Mouse (Mus musculus) brown adipose tissue, adult 24 weeks (tissue): ENCODE data around the gene Akirin1. TPM values are rescaled to one million over a fixed set of nuclear protein-coding genes. Genes with fewer than 3 reads are reported as not detected.

Experiments used
- H3K27ac ChIP-seq: fragments of 200-500 bp; replicated peaks from 2 replicates; pipeline ENCODE4 v1.5.1; 2012; ENCODE audit warnings: low read depth, mild to moderate bottlenecking, low read length
- H3K4me1 ChIP-seq: fragments of 200-500 bp; 2 replicates; pipeline ENCODE4 v1.6.1; 2012; ENCODE audit warnings: low read length, mixed read lengths; ENCODE audit not compliant: control insufficient read depth, insufficient read depth, insufficient read length
- H3K4me3 ChIP-seq: fragments of 200-500 bp; 2 replicates; pipeline ENCODE4 v1.5.1; 2012; ENCODE audit warnings: low read depth, mild to moderate bottlenecking, low read length, moderate library complexity; ENCODE audit not compliant: insufficient read depth
- polyA plus RNA-seq: library from polyadenylated mRNA; stranded (reverse); fragments of >200 nt; gene quantifications from 2 replicates; pipeline ENCODE4 v1.2.4, GENCODE M21; 2012; ENCODE audit not compliant: missing spikeins, insufficient read depth, insufficient read length

Akirin1 gene
- polyA plus RNA-seq, 1 experiment, result 46.0 TPM

- peak overlapping the region; percentile 31 for H3K27ac ChIP-seq
- peak overlapping the region; percentile 57 for H3K4me3 ChIP-seq
- H3K4me1 ChIP-seq, result peaks cover 5% of the 10 kb centered on the region
These were observed 62.9 kb downstream of the Akirin1 start for GRCm38 (mm10) chr4:123687025-123687781.

GRCm38 (mm10) chr4:123686368-123687024 is 63.6 kb downstream of the Akirin1 start:
- Histone ChIP-seq H3K27ac (peak overlapping the region; percentile 31), H3K4me1 (peaks cover 5% of the 10 kb centered on the region), H3K4me3 (peak overlapping the region; percentile 57)

- no peak overlapping the region for H3K27ac ChIP-seq
- H3K4me1 ChIP-seq, result peaks cover 5% of the 10 kb centered on the region
- H3K4me3 ChIP-seq, result peak overlapping the region; percentile 57
These were observed 64.5 kb downstream of the Akirin1 start for GRCm38 (mm10) chr4:123685506-123686242.

- Histone ChIP-seq H3K4me3 (no peak overlapping the region), H3K4me1 (peaks cover 4% of the 10 kb centered on the region), H3K27ac (no peak overlapping the region)
These were observed 65.1 kb downstream of the Akirin1 start for GRCm38 (mm10) chr4:123685046-123685445.

Other genes with a start within 250 kb of the Akirin1 start
- gene Macf1, start 66.0 kb downstream of the Akirin1 start, polyA plus RNA-seq, result 74.3 and 90.1 TPM in 2 replicates
- 1,258 and 1,341 TPM in 2 replicates for gene Ndufs5, start 32.1 kb downstream of the Akirin1 start, polyA plus RNA-seq
- not detected in 2 replicates for gene Rhbdl2, start 37.5 kb upstream of the Akirin1 start, polyA plus RNA-seq
- gene 4933427I04Rik, start 109.3 kb upstream of the Akirin1 start, polyA plus RNA-seq, result not detected in 2 replicates
- 70.1 and 80.7 TPM in 2 replicates for gene Mycbp, start 154.5 kb upstream of the Akirin1 start, polyA plus RNA-seq
- 91.0 and 96.9 TPM in 2 replicates for gene Rragc, start 167.1 kb upstream of the Akirin1 start, polyA plus RNA-seq
- not detected in 2 replicates for gene 4930535I16Rik, start 167.7 kb upstream of the Akirin1 start, polyA plus RNA-seq